Mouse (Mus musculus): ENCODE results near the gene Mettl27. TPM values are rescaled to one million over a fixed set of nuclear protein-coding genes. Genes with fewer than 3 reads are reported as not detected.

The Mettl27 gene
- 20.8 and 25.3 TPM in 2 replicates for polyA plus RNA-seq (2015; fragmentation: Nextera tagmentation; extraction: Ambion mirVana)

DNA sequence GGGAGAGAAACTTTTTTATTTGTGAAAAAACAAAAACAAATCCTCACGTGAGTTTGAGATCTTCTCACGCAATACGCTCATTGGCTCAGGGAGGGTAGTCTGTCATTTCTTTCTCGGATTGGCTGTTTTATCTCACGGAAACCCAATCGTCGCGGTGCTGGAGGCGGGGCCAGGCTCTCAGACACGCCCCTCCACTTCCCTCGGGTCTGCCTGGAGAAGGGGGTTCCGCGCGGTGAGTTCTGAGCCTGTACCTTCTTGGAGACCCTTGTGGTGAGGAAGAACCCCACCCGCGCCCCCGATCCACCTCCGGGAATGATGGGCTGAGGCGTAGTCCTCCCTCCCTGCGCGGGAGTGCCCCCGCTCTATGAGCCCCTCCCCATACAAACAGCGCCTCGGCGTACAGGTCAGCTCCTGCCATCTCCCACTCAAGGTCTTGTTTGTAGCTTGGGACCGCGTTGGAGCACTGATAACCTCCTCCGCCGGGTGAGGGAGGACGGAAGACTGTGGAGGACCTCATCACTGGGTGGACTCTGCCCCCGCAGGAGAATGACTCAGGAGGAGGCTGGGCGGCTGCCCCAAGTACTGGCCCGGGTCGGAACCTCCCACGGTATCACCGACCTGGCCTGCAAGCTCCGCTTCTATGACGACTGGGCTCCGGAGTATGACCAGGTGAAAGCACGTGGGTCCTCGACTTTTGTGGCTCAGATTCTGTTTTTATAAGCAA lies at the start of gene Mettl27:
Gene Mettl27, plus strand, starts transcription at position 190 of the 724 bp plus-strand sequence.
- Histone ChIP-seq H3K4me1 (ENCODE audit: control insufficient read depth, low read depth, low read length) (peaks cover 17% of the 10 kb centered on the region), H3K36me3 (ENCODE audit: control insufficient read depth, insufficient read depth) (peaks cover 4% of the 10 kb centered on the region; the same call in 1 of the 2 replicates), H3K4me2 (ENCODE audit: low read depth, low read length) (peak within 1 kb of the TSS; percentile 87), H3K27me3 (ENCODE audit: control insufficient read depth, insufficient read depth, low read depth, low read length) (peaks cover 6% of the 10 kb centered on the region; the same call in 1 of the 2 replicates), H3K27ac (ENCODE audit: low read length) (peak within 1 kb of the TSS; percentile 98), H3K9ac (ENCODE audit: low read depth, low read length) (peak within 1 kb of the TSS; percentile 91), H3K9me3 (replicated peaks; ENCODE audit: control insufficient read depth, low read length) (no peaks in the 10 kb centered on the region), H3K4me3 (ENCODE audit: low read depth, low read length) (peak within 1 kb of the TSS; percentile 89)
- peak; percentile 97 for ATAC-seq (ENCODE audit: low read depth)
- WGBS (ENCODE audit: insufficient replicate concordance): under 1% methylated on average over 41 of the region's 41 CpGs

GRCm38 (mm10) chr5:134883077-134883476 lies 49.1 kb upstream of the Mettl27 start:
- H3K4me2 ChIP-seq (ENCODE audit: low read depth, low read length): no peak overlapping the region
- WGBS (ENCODE audit: insufficient replicate concordance): 54% methylated on average over 3 of the region's 3 CpGs
- no peaks in the 10 kb centered on the region; the same call in 1 of the 2 replicates for H3K9me3 ChIP-seq (replicated peaks; ENCODE audit: control insufficient read depth, low read length)
- H3K4me1 ChIP-seq (ENCODE audit: control insufficient read depth, low read depth, low read length): no peaks in the 10 kb centered on the region
- H3K36me3 ChIP-seq (ENCODE audit: control insufficient read depth, insufficient read depth): no peaks in the 10 kb centered on the region
- no peak overlapping the region for H3K4me3 ChIP-seq (ENCODE audit: low read depth, low read length)
- no peaks in the 10 kb centered on the region for H3K27me3 ChIP-seq (ENCODE audit: control insufficient read depth, insufficient read depth, low read depth, low read length)
- no peak for ATAC-seq (ENCODE audit: low read depth)
- no peak overlapping the region for H3K27ac ChIP-seq (ENCODE audit: low read length)
- H3K9ac ChIP-seq (ENCODE audit: low read depth, low read length): no peak overlapping the region

DNA sequence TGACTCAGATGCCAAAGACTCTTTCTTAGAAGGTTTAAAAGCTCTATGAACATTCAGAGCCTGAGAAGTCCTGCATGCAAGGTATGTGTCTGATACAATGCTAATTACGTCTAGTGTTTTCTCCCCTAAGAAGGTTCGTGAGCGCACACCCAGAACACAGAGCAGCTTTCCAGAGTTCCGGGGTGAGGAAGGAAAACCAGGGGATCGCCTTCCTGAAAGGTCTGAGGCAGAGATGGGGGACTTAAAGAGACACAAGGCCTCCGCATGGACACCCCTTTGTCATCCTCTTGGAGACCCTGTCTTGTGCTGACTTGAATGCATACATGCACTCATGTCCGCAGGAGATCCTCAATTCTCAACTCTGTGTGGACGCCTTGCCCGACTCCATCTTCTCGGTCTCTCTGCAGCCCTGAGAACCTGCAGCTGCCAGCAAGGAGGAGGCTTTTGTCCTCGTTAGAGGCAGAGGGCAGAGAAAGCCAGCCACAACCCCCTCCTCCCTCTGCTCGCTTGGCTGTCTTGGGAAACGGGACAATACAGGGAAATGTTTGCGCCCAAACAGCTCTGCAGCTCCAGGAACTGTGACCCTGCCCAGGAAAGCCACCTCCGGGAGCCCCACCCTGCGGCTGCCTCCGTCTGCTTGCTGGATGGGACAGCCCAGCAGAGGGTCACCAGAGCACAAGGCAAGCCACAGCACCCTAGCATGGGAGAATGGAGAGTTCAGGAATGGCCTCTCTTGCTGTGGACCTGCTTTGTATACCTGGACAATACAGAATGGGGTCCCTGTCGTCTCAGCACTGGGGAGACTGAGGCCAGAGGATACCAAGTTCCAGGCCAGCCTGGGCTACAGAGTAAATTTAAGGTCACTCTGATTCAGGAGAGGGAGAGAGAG lies 44.5 kb upstream of the Mettl27 start:
- Histone ChIP-seq H3K4me3 (ENCODE audit: low read depth, low read length) (no peak overlapping the region), H3K27me3 (ENCODE audit: control insufficient read depth, insufficient read depth, low read depth, low read length) (no peaks in the 10 kb centered on the region), H3K9ac (ENCODE audit: low read depth, low read length) (no peak overlapping the region), H3K4me1 (ENCODE audit: control insufficient read depth, low read depth, low read length) (no peaks in the 10 kb centered on the region), H3K9me3 (replicated peaks; ENCODE audit: control insufficient read depth, low read length) (no peaks in the 10 kb centered on the region), H3K36me3 (ENCODE audit: control insufficient read depth, insufficient read depth) (no peaks in the 10 kb centered on the region), H3K4me2 (ENCODE audit: low read depth, low read length) (no peak overlapping the region), H3K27ac (ENCODE audit: low read length) (no peak overlapping the region)
- ATAC-seq (ENCODE audit: low read depth): peak; percentile 35
- WGBS (ENCODE audit: insufficient replicate concordance): 30% methylated on average over 18 of the region's 18 CpGs

DNA sequence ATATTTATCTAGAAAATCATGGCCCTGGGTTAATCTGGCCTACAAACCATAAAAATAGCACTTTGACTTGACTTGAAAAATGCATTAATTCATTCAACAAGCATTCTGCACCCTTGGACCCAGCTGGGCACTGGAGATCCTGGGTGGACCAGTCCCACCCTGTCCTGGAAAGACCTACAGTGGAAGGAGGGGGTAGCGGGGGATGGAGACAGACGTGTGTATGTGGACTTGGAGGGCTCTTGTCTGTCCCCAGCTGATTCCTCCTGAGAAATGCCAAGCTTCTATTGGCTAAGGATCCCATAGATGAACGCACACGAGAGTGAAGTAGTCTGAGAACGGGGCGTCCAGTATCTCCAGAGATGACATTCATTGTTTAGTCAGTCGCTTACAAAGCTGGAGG lies 43.7 kb upstream of the Mettl27 start:
- no peak overlapping the region for H3K4me2 ChIP-seq (ENCODE audit: low read depth, low read length)
- H3K36me3 ChIP-seq (ENCODE audit: control insufficient read depth, insufficient read depth): no peaks in the 10 kb centered on the region
- H3K9me3 ChIP-seq (replicated peaks; ENCODE audit: control insufficient read depth, low read length): no peaks in the 10 kb centered on the region
- no peak overlapping the region for H3K9ac ChIP-seq (ENCODE audit: low read depth, low read length)
- ATAC-seq (ENCODE audit: low read depth): no peak
- H3K4me3 ChIP-seq (ENCODE audit: low read depth, low read length): no peak overlapping the region
- WGBS (ENCODE audit: insufficient replicate concordance): 70% methylated on average over 7 of the region's 7 CpGs
- no peaks in the 10 kb centered on the region for H3K27me3 ChIP-seq (ENCODE audit: control insufficient read depth, insufficient read depth, low read depth, low read length)
- H3K4me1 ChIP-seq (ENCODE audit: control insufficient read depth, low read depth, low read length): no peaks in the 10 kb centered on the region
- no peak overlapping the region for H3K27ac ChIP-seq (ENCODE audit: low read length)

DNA sequence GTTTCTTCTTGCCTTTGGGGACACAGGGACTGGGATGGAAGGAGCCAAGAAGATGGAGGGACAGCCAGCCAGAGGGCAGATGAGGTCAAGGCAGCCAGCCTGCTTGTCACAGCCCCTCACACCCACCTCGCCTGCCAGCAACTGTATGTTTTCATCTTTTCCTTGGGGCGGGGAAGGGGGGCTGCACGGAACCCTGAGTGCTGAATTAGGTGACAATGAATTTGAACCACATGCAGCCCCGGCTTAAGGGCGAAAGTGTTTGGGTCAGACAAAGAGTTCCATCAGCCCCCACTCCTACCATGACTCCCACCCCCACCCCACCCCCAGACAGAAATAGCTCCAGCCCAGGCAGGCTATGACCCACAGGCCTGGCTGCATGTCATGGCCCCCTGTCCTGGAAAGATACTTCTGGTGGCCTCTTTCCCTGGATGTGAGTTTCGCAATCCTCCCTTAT lies 41.5 kb upstream of the Mettl27 start:
- no peaks in the 10 kb centered on the region for H3K4me1 ChIP-seq (ENCODE audit: control insufficient read depth, low read depth, low read length)
- H3K9me3 ChIP-seq (replicated peaks; ENCODE audit: control insufficient read depth, low read length): no peaks in the 10 kb centered on the region
- WGBS (ENCODE audit: insufficient replicate concordance): 67% methylated on average over 6 of the region's 6 CpGs
- no peak overlapping the region for H3K4me3 ChIP-seq (ENCODE audit: low read depth, low read length)
- no peak overlapping the region for H3K27ac ChIP-seq (ENCODE audit: low read length)
- no peak overlapping the region for H3K9ac ChIP-seq (ENCODE audit: low read depth, low read length)
- no peak for ATAC-seq (ENCODE audit: low read depth)
- no peaks in the 10 kb centered on the region for H3K27me3 ChIP-seq (ENCODE audit: control insufficient read depth, insufficient read depth, low read depth, low read length)
- H3K4me2 ChIP-seq (ENCODE audit: low read depth, low read length): no peak overlapping the region
- no peaks in the 10 kb centered on the region for H3K36me3 ChIP-seq (ENCODE audit: control insufficient read depth, insufficient read depth)

DNA sequence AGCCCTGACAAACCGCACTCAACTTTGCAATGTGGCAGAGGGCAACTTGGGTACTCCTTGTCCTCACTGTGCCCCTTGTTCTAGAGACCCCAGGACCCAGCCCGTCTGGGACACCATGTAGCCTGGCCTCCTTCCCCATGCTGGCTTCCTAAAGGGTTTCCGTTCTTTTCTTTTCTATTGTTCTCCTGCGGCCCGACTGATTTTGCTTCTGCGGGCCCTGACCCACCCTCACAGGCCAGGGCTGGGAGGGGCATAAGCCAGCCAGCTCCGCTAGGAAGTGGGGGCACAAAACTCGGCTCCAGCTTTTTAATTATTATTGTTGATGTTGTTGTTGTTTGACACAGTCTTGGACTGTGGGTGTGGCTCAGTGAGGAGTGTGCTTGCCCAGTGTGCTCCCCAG lies 40.6 kb upstream of the Mettl27 start:
- Histone ChIP-seq H3K4me3 (ENCODE audit: low read depth, low read length) (no peak overlapping the region), H3K36me3 (ENCODE audit: control insufficient read depth, insufficient read depth) (no peaks in the 10 kb centered on the region), H3K9me3 (replicated peaks; ENCODE audit: control insufficient read depth, low read length) (no peaks in the 10 kb centered on the region), H3K4me2 (ENCODE audit: low read depth, low read length) (no peak overlapping the region), H3K4me1 (ENCODE audit: control insufficient read depth, low read depth, low read length) (no peaks in the 10 kb centered on the region), H3K9ac (ENCODE audit: low read depth, low read length) (no peak overlapping the region), H3K27ac (ENCODE audit: low read length) (no peak overlapping the region), H3K27me3 (ENCODE audit: control insufficient read depth, insufficient read depth, low read depth, low read length) (no peaks in the 10 kb centered on the region)
- ATAC-seq (ENCODE audit: low read depth): 0 out of 2 replicates have a peak, but pooled peaks have one; percentile 11
- 46% methylated on average over 8 of the region's 8 CpGs for WGBS (ENCODE audit: insufficient replicate concordance)

- no peak overlapping the region for H3K9ac ChIP-seq (ENCODE audit: low read depth, low read length)
- no peak for ATAC-seq (ENCODE audit: low read depth)
- H3K27me3 ChIP-seq (ENCODE audit: control insufficient read depth, insufficient read depth, low read depth, low read length): no peaks in the 10 kb centered on the region
- H3K4me3 ChIP-seq (ENCODE audit: low read depth, low read length): no peak overlapping the region
- no peaks in the 10 kb centered on the region for H3K4me1 ChIP-seq (ENCODE audit: control insufficient read depth, low read depth, low read length)
- H3K4me2 ChIP-seq (ENCODE audit: low read depth, low read length): no peak overlapping the region
- H3K9me3 ChIP-seq (replicated peaks; ENCODE audit: control insufficient read depth, low read length): no peaks in the 10 kb centered on the region
- no peaks in the 10 kb centered on the region for H3K36me3 ChIP-seq (ENCODE audit: control insufficient read depth, insufficient read depth)
- no peak overlapping the region for H3K27ac ChIP-seq (ENCODE audit: low read length)
- WGBS (ENCODE audit: insufficient replicate concordance): 55% methylated on average over 5 of the region's 5 CpGs
These were observed 39.5 kb upstream of the Mettl27 start for GRCm38 (mm10) chr5:134892717-134893116.

GRCm38 (mm10) chr5:134895291-134895690 lies 36.9 kb upstream of the Mettl27 start:
- Histone ChIP-seq H3K4me2 (ENCODE audit: low read depth, low read length) (no peak overlapping the region), H3K4me3 (ENCODE audit: low read depth, low read length) (no peak overlapping the region), H3K9ac (ENCODE audit: low read depth, low read length) (no peak overlapping the region), H3K4me1 (ENCODE audit: control insufficient read depth, low read depth, low read length) (no peaks in the 10 kb centered on the region), H3K36me3 (ENCODE audit: control insufficient read depth, insufficient read depth) (no peaks in the 10 kb centered on the region), H3K27me3 (ENCODE audit: control insufficient read depth, insufficient read depth, low read depth, low read length) (no peaks in the 10 kb centered on the region), H3K27ac (ENCODE audit: low read length) (no peak overlapping the region), H3K9me3 (replicated peaks; ENCODE audit: control insufficient read depth, low read length) (no peaks in the 10 kb centered on the region)
- no peak for ATAC-seq (ENCODE audit: low read depth)
- WGBS (ENCODE audit: insufficient replicate concordance): 64% methylated on average over 8 of the region's 8 CpGs

- no peak overlapping the region for H3K4me3 ChIP-seq (ENCODE audit: low read depth, low read length)
- no peaks in the 10 kb centered on the region for H3K36me3 ChIP-seq (ENCODE audit: control insufficient read depth, insufficient read depth)
- H3K9me3 ChIP-seq (replicated peaks; ENCODE audit: control insufficient read depth, low read length): no peaks in the 10 kb centered on the region
- no peak overlapping the region for H3K27ac ChIP-seq (ENCODE audit: low read length)
- H3K4me1 ChIP-seq (ENCODE audit: control insufficient read depth, low read depth, low read length): no peaks in the 10 kb centered on the region
- WGBS (ENCODE audit: insufficient replicate concordance): 74% methylated on average over 8 of the region's 8 CpGs
- no peak for ATAC-seq (ENCODE audit: low read depth)
- no peak overlapping the region for H3K9ac ChIP-seq (ENCODE audit: low read depth, low read length)
- H3K27me3 ChIP-seq (ENCODE audit: control insufficient read depth, insufficient read depth, low read depth, low read length): no peaks in the 10 kb centered on the region
- H3K4me2 ChIP-seq (ENCODE audit: low read depth, low read length): no peak overlapping the region
These were observed 35.2 kb upstream of the Mettl27 start for GRCm38 (mm10) chr5:134896965-134897364.

Data from liver, embryonic 16.5 days (tissue).